Mouse (Mus musculus) lung, postnatal 14 days (tissue): ENCODE measurements around the gene Ergic1.
A peak's percentile ranks its signal among the peaks of the same experiment; 100 is the strongest.

Source experiments
- DNase-seq: peaks from one replicate; pipeline ENCODE4 v3.0.0; 2021

Ergic1 gene

GRCm38 (mm10) chr17:26561290-26561640, at the start of gene Ergic1:
Gene Ergic1, plus strand, starts transcription at chr17:26561489.
- peak; percentile 95 for DNase-seq

DNA sequence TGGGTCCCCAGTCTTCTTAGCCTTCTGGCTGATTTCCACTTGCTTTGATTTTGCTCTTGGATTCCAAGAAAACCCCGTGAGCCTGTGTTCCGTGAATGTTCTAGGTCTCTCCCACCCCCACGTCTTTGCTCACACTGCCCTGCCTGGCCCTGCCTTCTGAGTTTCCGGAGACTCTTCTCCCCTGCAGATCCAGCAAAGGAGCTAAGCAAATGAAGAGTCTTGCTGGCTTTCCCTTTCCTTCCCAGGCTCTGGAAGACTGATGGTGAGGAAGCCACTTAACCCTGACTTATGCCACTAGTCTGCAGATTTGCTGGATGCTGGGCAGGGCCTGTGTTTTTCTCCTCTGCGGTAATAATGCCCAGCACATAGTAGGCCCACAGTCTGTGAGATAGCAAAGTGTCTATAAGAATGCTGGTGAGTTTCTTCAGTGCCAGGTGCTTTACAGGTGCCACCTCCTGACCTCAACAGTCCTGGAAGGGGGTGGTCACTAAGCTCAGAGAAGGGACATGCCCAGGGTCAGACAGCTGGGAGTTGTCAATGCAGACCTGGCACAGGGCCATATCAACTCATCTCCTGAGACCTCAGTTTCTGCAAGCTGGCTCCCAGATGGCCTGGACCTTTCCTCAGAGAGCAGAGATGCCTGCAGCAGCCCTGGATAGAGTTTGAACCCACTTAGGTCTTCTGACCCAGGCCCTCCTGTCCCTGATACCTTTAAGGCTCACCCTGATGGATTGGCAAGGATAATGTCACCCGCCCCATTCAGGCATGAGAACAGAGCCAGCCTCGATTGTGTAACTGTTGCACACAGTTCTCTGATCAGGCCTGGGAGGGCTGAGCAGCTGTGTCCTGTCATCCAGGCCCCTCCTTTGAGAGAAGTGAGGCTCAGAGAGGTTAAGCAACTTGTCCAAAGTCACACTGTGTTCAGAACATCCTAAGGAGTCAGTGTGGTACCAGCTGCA, 49.2 kb upstream of the Ergic1 start:
- DNase-seq, result peak; percentile 68

- DNase-seq, result no peak
Measured at GRCm38 (mm10) chr17:26512961-26513360, 48.3 kb upstream of the Ergic1 start.

DNA sequence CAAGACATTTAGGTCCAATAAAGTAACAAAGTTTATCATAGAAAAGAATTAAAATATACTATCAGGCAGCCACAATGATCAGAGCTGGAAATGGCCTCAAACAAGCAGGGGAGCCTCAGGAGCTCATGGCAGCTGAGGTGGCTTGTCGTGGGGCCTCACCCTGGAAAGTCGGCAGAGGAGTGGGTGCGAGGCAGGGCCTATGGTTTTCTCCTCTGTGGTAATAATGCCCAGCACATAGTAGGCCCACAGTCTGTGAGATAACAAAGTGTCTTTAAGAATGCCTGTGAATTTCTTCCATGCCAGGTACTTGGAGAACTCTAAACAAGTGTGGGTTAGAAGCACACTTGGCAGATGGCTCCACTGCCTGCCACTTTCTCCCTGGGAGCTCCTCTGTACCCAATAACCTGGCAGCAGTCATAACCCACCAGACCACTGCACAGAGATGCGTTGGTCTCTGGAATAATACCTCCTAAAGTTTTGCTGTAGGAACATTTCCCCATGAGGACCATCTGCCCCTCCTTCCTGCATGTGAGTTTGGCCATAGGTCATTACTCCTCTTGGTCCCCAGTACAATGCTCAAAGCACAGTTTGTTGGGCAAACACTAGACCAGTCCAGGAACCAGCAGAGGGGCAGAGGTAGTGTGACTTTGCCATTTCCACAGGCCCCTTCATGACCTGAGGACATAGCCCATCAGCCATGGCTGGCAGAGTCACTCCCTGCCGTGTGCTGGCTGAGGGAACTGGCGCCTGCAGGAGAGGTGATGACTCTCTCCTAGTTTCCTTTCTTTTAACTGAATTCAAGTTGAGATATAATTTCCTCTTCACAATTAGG, 47.6 kb upstream of the Ergic1 start:
- no peak for DNase-seq

GRCm38 (mm10) chr17:26514581-26515030, 46.7 kb upstream of the Ergic1 start:
- no peak for DNase-seq

DNA sequence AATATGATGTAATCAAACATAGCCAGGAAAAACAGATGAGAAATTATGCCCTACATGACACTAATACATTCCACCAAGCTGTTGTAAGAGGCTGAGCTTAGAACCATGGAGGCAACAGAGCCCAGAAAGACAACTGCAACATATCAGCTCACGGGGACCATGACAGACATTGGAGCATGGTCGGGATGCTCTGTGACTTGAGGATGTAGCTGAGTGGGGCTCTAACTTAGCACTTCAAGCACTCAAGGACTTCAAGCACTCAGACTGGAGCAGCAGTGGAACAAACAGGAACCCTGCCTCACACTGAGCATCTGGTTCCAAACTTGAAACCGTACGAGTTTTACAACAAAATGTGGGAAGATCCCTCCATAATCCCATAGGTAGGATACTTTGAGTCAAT, 45.6 kb upstream of the Ergic1 start:
- no peak for DNase-seq

- no peak for DNase-seq
Measured at GRCm38 (mm10) chr17:26518306-26518705, 43.0 kb upstream of the Ergic1 start.

GRCm38 (mm10) chr17:26522711-26523110, 38.6 kb upstream of the Ergic1 start:
- DNase-seq, result no peak

- no peak for DNase-seq
Measured at GRCm38 (mm10) chr17:26524316-26524715, 37.0 kb upstream of the Ergic1 start.

- DNase-seq, result no peak
Measured at GRCm38 (mm10) chr17:26524801-26525200, 36.5 kb upstream of the Ergic1 start.

GRCm38 (mm10) chr17:26525316-26525715, 36.0 kb upstream of the Ergic1 start:
- DNase-seq, result no peak

DNA sequence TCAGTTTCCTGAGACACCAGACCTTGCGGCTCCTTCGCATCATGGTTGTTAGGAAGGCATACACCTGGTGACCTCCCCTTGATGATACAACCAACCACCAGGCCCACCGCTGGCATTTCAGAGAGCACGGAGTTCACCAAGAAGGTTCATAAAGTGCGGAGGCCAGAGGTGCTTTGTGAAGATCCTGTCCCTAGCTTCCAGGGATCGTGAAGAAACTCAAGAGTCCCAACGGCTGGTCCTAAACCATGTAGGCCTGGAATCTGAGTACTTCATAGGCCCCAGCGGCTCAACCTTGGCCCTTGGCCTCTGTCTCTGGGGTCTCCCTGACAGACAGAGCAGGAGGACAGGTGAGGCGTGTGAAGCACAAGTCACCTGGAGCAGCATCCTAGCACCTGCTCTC, 34.0 kb upstream of the Ergic1 start:
- no peak for DNase-seq

DNA sequence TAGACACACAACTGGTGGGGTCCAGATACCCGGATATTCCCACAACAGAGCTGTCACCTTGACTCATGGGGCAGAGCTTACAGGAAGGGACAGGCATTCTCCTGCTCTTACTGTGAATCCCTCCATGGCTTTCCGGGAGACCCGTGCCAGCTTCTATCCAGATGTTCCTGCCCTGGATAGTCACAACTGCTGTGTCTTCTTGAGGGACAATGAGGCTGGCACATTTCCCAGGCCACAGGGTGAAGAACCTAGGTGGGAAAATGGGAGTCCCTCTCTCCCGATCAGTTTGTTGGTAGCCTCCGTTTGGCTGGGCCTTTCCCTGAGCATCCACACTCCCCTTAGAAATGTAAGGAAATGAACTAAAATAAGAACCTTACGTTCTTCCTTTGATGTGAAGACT, 32.5 kb upstream of the Ergic1 start:
- DNase-seq, result no peak

- DNase-seq, result no peak
Measured at GRCm38 (mm10) chr17:26529791-26530241, 31.5 kb upstream of the Ergic1 start.

- peak; percentile 69 for DNase-seq
Measured at GRCm38 (mm10) chr17:26530590-26531081, 30.7 kb upstream of the Ergic1 start.

DNA sequence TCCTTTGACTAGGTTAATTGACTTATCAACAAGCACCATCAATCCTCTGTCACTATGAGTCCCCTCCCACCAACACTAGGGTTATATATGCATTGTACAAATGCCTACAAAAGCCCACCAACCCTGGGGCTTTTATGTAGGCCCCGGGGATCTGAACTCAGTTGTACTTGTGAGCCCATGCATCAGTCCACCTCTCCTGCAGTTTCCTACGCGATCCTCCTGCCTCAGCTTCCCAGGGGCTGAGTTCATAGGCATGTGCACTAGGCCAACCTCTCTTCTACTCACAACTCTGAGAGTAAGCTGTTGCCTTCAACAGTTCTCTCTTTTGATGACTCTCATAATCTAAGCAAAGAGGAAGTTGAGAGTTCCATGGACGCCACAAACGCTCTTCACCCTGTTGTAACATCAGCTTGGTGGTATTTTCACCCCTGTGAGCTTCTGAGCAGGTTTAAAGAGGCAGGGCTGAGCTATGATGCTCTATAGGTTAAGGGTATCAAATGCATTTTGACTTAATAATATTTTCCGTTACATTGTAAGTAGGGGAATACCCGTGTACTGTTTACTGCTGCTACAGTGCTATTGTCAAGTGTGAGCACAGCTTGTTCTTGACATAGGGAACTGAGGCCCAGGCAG, 29.8 kb upstream of the Ergic1 start:
- no peak for DNase-seq

- DNase-seq, result no peak
Measured at GRCm38 (mm10) chr17:26532476-26533045, 28.7 kb upstream of the Ergic1 start.

- DNase-seq, result no peak
Measured at GRCm38 (mm10) chr17:26533871-26534372, 27.4 kb upstream of the Ergic1 start.

DNA sequence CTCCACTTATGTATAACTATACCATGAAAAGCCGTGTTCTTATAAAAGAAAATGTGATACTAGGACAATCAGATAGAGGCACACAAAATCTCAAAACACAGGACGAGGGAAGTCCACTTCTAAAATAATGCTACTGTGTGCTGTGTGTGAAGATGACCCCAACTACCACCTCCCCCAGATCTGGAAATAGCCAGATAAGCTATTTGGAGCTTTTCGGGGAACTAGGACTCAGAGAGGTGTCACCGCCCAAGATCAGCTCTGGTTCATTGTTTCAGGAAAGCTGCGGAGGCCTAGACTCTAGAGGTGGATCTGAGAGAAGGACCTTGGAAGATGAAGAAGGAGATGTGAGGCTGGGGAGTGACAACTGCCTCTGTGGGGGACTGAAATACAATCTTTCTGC, 26.6 kb upstream of the Ergic1 start:
- DNase-seq, result no peak

GRCm38 (mm10) chr17:26535251-26536136, 25.8 kb upstream of the Ergic1 start:
- DNase-seq, result peak; percentile 32
